Mouse (Mus musculus) limb, embryonic 13.5 days (tissue): ENCODE measurements around the gene Tnr. TPM values are rescaled to one million over a fixed set of nuclear protein-coding genes. Genes with fewer than 3 reads are reported as not detected.

ENCODE experiments used
- ATAC-seq: fragments of 200-750 bp; cut with Nextera tagmentation; 2 replicates; pipeline ENCODE4 v1.8.0; 2017; ENCODE audit warnings: low read depth, moderate number of reproducible peaks, moderate TSS enrichment; ENCODE audit not compliant: low FRiP score
- H3K27ac ChIP-seq: fragments of 300-500 bp; sonication (generic); 2 replicates; pipeline ENCODE4 v1.5.1; 2015; ENCODE audit warnings: inconsistent platforms, mild to moderate bottlenecking, moderate library complexity
- H3K27me3 ChIP-seq: fragments of 300-500 bp; sonication (generic); 2 replicates; pipeline ENCODE4 v1.6.1; 2015; ENCODE audit warnings: mild to moderate bottlenecking, inconsistent platforms
- H3K36me3 ChIP-seq: fragments of 300-500 bp; sonication (generic); 2 replicates; pipeline ENCODE4 v1.6.1; 2015; ENCODE audit warnings: inconsistent platforms, mild to moderate bottlenecking, moderate library complexity
- H3K4me1 ChIP-seq: fragments of 300-500 bp; sonication (generic); 2 replicates; pipeline ENCODE4 v1.6.1; 2015; ENCODE audit warnings: inconsistent platforms
- H3K4me2 ChIP-seq: fragments of 300-500 bp; sonication (generic); replicated peaks from 2 replicates; pipeline ENCODE4 v1.6.1; 2015; ENCODE audit warnings: inconsistent platforms, mild to moderate bottlenecking, moderate library complexity
- H3K4me3 ChIP-seq: fragments of 300-500 bp; sonication (generic); 2 replicates; pipeline ENCODE4 v1.5.1; 2015; ENCODE audit warnings: moderate library complexity, mild to moderate bottlenecking, inconsistent platforms
- H3K9ac ChIP-seq: fragments of 300-500 bp; sonication (generic); 2 replicates; pipeline ENCODE4 v1.6.1; 2015; ENCODE audit warnings: mild to moderate bottlenecking, inconsistent platforms
- H3K9me3 ChIP-seq: fragments of 300-500 bp; sonication (generic); 2 replicates; pipeline ENCODE4 v1.6.1; 2016; ENCODE audit warnings: inconsistent platforms
- WGBS: fragments of 180-500 bp; shearing (Covaris S2); methylation state at CpG from one replicate; pipeline ENCODE4 v1.1.7; 2015; 5-methylcytosine and 5-hydroxymethylcytosine counted together
- polyA plus RNA-seq: library from polyadenylated mRNA; unstranded; fragments of >200 nt; fragmentation: Nextera tagmentation; extraction: Ambion mirVana; gene quantifications from 2 replicates; pipeline ENCODE4 v1.2.1, GENCODE M21; 2015

Gene Tnr
- polyA plus RNA-seq, 1 experiment from 2014 or later: 0.09 TPM

DNA sequence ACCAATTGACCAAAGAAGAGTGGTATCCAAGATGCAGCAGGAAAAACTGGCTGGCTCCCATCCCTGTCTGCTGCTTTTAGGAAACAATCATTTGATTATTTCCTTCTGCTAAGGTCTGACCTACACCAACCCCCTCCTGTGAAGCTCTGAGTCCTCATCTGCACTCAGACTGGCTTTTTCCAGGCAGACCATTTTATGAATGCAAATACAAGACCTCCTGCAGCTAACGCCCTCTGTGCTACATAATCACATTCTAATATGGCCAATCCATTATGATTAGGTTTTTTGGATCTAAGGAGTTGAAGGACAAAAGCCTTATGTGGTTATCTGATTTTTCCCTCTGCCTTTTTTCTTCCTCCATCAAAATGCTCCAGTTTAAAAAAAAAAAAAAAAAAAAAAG is 342.1 kb downstream of the Tnr start:
- Histone ChIP-seq H3K27me3 (no peaks in the 10 kb centered on the region), H3K9ac (no peak overlapping the region), H3K4me3 (no peak overlapping the region), H3K4me2 (no peak overlapping the region), H3K9me3 (no peaks in the 10 kb centered on the region), H3K27ac (no peak overlapping the region), H3K4me1 (peaks cover 6% of the 10 kb centered on the region; the same call in 1 of the 2 replicates), H3K36me3 (no peaks in the 10 kb centered on the region)
- ATAC-seq: no peak
- 32% methylated on average over 1 of the region's 1 CpGs for WGBS

DNA sequence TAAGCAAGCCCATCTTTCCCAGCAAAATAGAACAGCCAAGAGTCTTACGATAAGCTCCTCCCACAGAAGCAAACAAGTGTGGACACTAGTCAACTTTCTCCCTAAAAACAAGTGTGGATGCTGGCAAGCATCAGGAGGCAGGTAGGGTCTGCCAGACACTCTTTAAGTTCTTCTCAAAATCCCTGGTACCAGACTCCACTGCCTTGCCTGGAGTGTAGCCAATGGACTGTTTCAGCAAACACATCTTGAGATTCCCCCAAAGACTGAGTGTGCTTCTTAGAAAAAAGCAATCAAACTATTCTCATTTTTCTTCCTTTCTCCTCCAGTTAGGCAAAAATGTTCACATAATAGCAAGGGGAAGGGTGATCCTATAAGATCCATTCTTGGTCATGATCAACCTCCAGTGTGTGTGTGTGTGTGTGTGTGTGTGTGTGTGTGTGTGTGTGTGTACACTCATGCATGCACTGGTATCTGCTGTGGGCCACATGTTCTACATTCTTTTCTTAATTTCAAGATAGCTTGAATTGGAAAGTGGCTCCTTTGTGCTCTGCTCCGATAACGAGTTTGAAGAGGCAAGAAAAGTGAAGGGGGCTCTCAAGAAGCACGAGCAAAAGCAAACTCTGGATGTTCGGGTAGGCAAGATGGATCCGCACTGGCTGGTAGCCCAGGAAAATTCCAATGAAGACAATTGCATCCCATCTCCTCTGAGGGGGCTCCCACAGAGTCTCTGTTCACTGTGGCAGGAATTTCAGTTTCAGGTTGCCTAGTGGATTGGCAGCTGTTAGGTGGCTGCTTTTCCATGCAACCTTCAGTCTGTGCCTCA is 346.3 kb downstream of the Tnr start:
- WGBS: 83% methylated on average over 6 of the region's 6 CpGs
- no peak overlapping the region for H3K4me2 ChIP-seq
- H3K9me3 ChIP-seq: no peaks in the 10 kb centered on the region
- no peak overlapping the region for H3K27ac ChIP-seq
- no peak for ATAC-seq
- H3K27me3 ChIP-seq: no peaks in the 10 kb centered on the region
- H3K9ac ChIP-seq: no peak overlapping the region
- no peak overlapping the region for H3K4me3 ChIP-seq
- H3K36me3 ChIP-seq: no peaks in the 10 kb centered on the region
- peaks cover 6% of the 10 kb centered on the region; the same call in 1 of the 2 replicates for H3K4me1 ChIP-seq

DNA sequence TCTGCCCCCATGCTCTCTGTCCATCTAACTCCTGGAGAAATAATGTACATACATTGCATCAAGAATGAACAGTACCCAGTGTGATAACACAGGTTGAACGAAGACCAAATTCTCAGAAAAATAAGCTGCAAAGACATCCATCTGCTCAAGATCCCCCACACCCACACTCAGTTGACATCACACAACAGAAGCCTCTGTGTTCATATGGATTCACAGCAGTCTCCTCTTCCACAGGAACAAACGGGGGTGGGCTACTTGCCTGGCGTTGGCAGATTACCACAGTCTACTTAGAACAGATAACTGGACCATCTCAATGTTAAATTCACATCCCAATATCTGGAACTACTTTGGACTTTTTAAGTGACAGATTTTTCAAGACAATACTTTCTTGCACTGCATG is 349.3 kb downstream of the Tnr start:
- 85% methylated on average over 3 of the region's 3 CpGs for WGBS
- H3K36me3 ChIP-seq: no peaks in the 10 kb centered on the region
- no peak overlapping the region for H3K9ac ChIP-seq
- no peak overlapping the region for H3K27ac ChIP-seq
- H3K27me3 ChIP-seq: no peaks in the 10 kb centered on the region
- 0 out of 2 replicates have a peak, but pooled peaks cover 3% of the 10 kb centered on the region for H3K4me1 ChIP-seq
- no peak overlapping the region for H3K4me3 ChIP-seq
- H3K9me3 ChIP-seq: no peaks in the 10 kb centered on the region
- no peak overlapping the region for H3K4me2 ChIP-seq
- no peak for ATAC-seq

DNA sequence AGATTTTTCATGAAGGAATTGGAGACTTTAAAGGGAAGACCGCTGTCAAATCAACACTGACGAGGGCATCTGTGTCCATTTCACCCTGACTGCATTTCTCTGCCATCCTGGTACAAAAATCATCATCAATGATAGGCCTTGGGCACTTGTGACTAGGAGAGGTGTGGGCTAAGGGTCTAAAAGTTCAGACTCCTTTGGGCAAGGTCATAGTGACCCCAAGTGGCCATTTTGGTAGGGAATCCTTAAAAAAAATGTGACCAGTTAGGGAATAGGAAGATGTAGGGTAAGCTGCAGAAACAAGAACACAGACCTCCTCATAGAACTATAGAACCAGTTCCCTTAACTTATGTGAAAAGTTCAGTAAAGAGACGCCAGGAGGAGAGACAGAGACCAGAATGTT is 355.1 kb downstream of the Tnr start:
- no peak overlapping the region for H3K9ac ChIP-seq
- no peak overlapping the region for H3K27ac ChIP-seq
- no peak overlapping the region for H3K4me3 ChIP-seq
- H3K4me2 ChIP-seq: no peak overlapping the region
- no peaks in the 10 kb centered on the region for H3K9me3 ChIP-seq
- no peaks in the 10 kb centered on the region for H3K4me1 ChIP-seq
- H3K27me3 ChIP-seq: no peaks in the 10 kb centered on the region
- no peaks in the 10 kb centered on the region for H3K36me3 ChIP-seq
- ATAC-seq: no peak
- 54% methylated on average over 3 of the region's 3 CpGs for WGBS

DNA sequence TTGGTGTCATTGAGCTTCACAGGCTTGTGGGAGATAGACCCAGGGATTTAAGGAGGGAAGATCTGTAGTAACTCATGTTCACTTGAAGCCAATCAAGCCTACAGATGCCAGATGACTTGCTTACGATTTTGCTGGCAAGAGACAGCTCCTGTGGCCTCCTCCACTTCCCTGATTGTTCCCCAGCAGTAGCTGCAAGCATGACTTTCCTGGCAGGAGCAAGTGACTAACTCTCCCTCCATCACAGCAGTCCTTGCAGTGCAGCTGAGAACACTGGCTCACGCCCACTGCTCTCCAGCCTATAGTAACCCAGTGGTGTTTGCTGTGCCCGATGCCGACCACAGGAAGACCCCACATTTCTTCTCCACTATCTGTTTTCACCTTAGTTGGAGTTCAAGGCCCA is 356.3 kb downstream of the Tnr start:
- H3K9ac ChIP-seq: no peak overlapping the region
- no peak overlapping the region for H3K4me2 ChIP-seq
- whole genome bisulfite sequencing: 78% methylated on average over 4 of the region's 4 CpGs
- ATAC-seq: no peak
- no peak overlapping the region for H3K4me3 ChIP-seq
- H3K9me3 ChIP-seq: no peaks in the 10 kb centered on the region
- H3K4me1 ChIP-seq: no peaks in the 10 kb centered on the region
- H3K27me3 ChIP-seq: no peaks in the 10 kb centered on the region
- no peaks in the 10 kb centered on the region for H3K36me3 ChIP-seq
- no peak overlapping the region for H3K27ac ChIP-seq

DNA sequence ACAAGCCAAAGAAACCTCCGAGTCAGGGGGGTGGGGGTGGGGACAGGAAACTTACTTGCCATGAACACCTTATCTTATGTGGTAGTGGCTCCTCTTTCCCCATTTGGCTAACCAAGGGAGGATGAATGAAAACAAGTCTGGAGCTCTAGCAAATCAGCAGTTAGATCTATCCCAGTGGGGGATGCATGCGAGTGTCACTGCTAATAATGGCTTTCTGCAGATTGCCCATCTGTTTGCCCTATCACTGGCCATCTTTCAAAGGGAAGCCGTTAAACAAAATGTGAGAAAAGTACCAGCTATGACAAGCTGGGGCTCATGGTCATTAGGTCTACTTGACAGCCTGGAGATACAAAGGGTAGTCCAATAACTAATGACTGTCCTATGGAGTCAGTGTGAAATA is 361.9 kb downstream of the Tnr start:
- no peak for ATAC-seq
- Histone ChIP-seq H3K27me3 (no peaks in the 10 kb centered on the region; the same call in 1 of the 2 replicates), H3K4me2 (no peak overlapping the region), H3K27ac (no peak overlapping the region), H3K36me3 (no peaks in the 10 kb centered on the region), H3K9me3 (no peaks in the 10 kb centered on the region), H3K9ac (no peak overlapping the region), H3K4me1 (no peaks in the 10 kb centered on the region), H3K4me3 (no peak overlapping the region)
- 51% methylated on average over 3 of the region's 3 CpGs for WGBS

DNA sequence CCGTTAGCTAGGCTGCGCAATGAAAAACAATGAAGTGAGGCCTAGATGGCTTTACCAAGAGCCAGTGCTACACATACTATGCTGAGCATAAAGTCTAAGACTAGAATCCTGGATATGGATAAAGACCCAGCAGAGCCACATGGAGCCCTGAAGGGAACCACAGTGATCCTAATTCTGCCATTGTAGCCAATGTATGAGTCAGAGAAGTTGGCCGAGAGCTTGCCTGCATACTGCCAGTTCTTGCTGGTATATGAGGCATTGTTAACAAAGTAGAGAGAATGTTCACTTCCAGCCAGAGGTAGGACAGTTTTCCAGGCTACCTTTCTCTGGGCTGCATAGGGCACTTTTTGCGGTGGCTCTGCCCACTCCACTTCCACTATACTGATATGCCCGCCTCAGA is 365.0 kb downstream of the Tnr start:
- WGBS: 95% methylated on average over 5 of the region's 5 CpGs
- ATAC-seq: no peak

DNA sequence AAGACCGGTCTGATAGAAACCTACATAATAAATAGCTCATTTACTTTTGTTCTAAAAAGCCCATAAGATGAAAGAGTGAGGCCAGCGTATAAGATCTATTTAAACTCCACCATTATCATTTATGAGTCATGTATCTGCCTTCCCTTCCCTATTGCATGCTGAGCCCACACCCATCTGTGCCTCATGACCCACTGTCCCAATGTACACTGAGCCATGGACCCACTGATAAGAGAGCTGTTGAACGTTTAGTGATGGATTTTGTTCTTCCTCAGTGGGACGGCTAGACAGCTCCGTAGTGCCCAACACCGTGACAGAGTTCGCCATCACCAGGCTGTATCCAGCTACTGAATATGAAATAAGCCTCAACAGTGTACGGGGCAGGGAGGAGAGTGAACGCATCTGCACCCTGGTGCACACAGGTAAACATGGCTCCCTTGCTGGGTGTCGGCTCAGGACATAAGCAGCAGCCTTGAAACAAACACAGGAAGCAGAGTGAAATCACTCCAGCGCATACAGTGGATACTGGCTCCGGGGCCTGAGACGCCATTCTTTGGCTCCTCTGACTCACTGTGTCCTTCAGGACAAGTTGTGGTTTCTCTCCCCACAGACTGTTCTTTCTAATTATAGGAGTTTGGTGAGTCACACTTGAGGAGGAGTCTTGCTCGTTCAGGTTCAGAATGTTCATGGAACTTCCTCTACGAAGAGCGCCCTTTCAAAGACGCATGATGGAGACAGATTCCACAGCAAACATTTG is 365.6 kb downstream of the Tnr start:
- 92% methylated on average over 17 of the region's 17 CpGs for WGBS
- no peak overlapping the region for H3K27ac ChIP-seq
- ATAC-seq: no peak
- no peak overlapping the region for H3K4me3 ChIP-seq
- H3K27me3 ChIP-seq: no peaks in the 10 kb centered on the region; the same call in 1 of the 2 replicates
- no peaks in the 10 kb centered on the region for H3K9me3 ChIP-seq
- no peak overlapping the region for H3K9ac ChIP-seq
- H3K4me1 ChIP-seq: no peaks in the 10 kb centered on the region
- H3K36me3 ChIP-seq: no peaks in the 10 kb centered on the region
- no peak overlapping the region for H3K4me2 ChIP-seq

More for the DNA sequence above, 365.0 kb downstream of the Tnr start:
- no peaks in the 10 kb centered on the region; the same call in 1 of the 2 replicates for H3K27me3 ChIP-seq
- H3K27ac ChIP-seq: no peak overlapping the region
- no peak overlapping the region for H3K4me3 ChIP-seq
- H3K4me2 ChIP-seq: no peak overlapping the region
- no peaks in the 10 kb centered on the region for H3K36me3 ChIP-seq
- H3K9me3 ChIP-seq: no peaks in the 10 kb centered on the region
- H3K4me1 ChIP-seq: no peaks in the 10 kb centered on the region
- no peak overlapping the region for H3K9ac ChIP-seq

DNA sequence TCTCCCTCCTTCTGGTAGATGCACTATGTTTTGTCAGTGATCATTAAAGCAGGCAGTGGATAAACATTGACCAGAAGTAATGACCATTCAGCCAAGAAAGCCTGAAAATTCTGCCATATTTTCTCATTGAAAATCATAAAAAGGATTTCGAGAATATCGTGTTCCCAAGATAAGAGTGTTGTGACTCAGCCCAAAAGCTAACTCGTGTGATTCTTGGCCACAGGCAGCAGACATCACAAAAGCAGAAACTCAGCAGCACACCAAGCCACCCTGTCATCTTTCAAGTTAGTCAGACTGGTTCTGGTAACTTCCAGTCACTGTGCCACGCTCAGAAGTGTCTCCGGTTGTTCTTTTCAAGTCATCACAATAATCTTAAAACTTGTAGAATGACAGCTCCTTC is 367.0 kb downstream of the Tnr start:
- no peak for ATAC-seq
- Histone ChIP-seq H3K9me3 (no peaks in the 10 kb centered on the region), H3K9ac (no peak overlapping the region), H3K4me2 (no peak overlapping the region), H3K4me1 (no peaks in the 10 kb centered on the region), H3K27ac (no peak overlapping the region), H3K36me3 (no peaks in the 10 kb centered on the region), H3K4me3 (no peak overlapping the region), H3K27me3 (no peaks in the 10 kb centered on the region; the same call in 1 of the 2 replicates)
- WGBS: 84% methylated on average over 5 of the region's 5 CpGs

DNA sequence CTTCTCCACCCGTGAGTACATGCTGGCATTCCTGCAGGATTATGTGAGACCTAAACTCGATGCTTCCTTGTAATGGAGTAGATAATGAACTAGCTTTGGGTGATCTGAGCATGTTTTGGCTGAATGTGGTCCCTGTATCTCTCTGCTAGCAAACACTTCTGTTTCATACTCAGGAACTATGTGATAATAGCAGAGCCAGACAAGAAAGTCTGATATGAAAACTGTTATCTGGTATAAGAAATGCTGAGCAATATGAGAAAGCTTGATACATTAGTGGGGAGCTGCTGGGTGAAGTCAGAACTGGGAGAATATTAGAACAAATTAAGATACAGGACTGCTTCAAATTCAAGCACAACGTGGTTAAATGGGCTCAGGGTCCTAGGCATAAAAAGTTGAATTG is 371.5 kb downstream of the Tnr start:
- H3K36me3 ChIP-seq: no peaks in the 10 kb centered on the region
- no peaks in the 10 kb centered on the region for H3K9me3 ChIP-seq
- no peaks in the 10 kb centered on the region for H3K27me3 ChIP-seq
- no peak overlapping the region for H3K4me3 ChIP-seq
- no peak for ATAC-seq
- H3K27ac ChIP-seq: no peak overlapping the region
- WGBS: 69% methylated on average over 3 of the region's 3 CpGs
- H3K9ac ChIP-seq: no peak overlapping the region
- no peak overlapping the region for H3K4me2 ChIP-seq
- H3K4me1 ChIP-seq: no peaks in the 10 kb centered on the region

DNA sequence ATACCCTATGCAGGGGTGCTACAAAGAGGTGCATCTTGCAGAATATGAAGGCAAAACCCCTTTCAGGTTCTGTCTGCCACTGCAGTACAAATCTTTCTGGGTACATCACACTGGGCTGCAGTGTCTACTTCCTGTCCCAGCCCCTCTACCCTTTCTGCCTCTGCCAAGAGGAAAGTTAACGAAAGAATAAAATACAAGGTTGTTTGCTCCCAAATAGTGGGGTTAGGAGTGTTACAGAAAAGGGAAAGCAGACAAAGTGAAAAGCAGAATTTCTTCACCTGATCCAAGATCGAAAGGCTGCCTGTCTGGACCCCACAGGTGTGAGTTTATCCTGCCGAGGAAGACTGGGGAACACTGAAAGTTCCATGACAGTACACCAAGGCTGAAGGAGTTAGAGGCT is 376.4 kb downstream of the Tnr start:
- WGBS: 65% methylated on average over 3 of the region's 3 CpGs
- no peaks in the 10 kb centered on the region for H3K27me3 ChIP-seq
- no peaks in the 10 kb centered on the region for H3K9me3 ChIP-seq
- no peak overlapping the region for H3K9ac ChIP-seq
- H3K4me1 ChIP-seq: no peaks in the 10 kb centered on the region
- no peak overlapping the region for H3K27ac ChIP-seq
- no peak overlapping the region for H3K4me3 ChIP-seq
- H3K36me3 ChIP-seq: no peaks in the 10 kb centered on the region
- H3K4me2 ChIP-seq: no peak overlapping the region
- no peak for ATAC-seq

DNA sequence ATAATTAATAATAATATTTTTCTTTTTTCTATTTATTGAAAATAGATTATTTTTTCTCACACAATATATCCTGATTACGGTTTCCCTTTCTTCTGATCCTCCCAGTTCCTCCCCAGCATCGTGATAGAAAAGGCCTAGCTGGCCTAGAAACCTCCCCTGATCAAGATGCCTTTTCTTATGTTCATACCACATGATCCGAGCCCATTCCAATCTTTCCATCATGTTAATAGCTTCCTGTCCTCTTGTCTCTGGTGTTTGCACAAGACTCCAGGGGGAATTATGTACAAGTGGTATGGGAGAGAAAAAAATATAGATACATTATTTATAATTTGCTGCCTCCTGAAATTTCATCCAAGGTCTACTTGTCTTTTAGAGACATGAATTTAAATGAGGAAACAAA is 377.1 kb downstream of the Tnr start:
- no peak overlapping the region for H3K4me2 ChIP-seq

More for the DNA sequence above, 377.1 kb downstream of the Tnr start:
- Histone ChIP-seq H3K27ac (no peak overlapping the region), H3K4me1 (no peaks in the 10 kb centered on the region), H3K9ac (no peak overlapping the region), H3K27me3 (no peaks in the 10 kb centered on the region), H3K4me3 (no peak overlapping the region), H3K36me3 (no peaks in the 10 kb centered on the region), H3K9me3 (no peaks in the 10 kb centered on the region)
- no peak for ATAC-seq
- WGBS: 70% methylated on average over 3 of the region's 3 CpGs
